Mouse (Mus musculus) kidney, postnatal 4 days (tissue): ENCODE data around the gene Neu2.
"Not testable (repeated sequence)": the region's sequence is repeated elsewhere in the genome, so short reads cannot be mapped to it uniquely, and the experiment has no call there.

ENCODE experiments used
- DNase-seq, 2 experiments: peaks; one replicate each; pipeline ENCODE4 v3.0.0; 2021; ENCODE audit warnings: mixed read lengths in 2 of 2

The Neu2 gene

GRCm38 (mm10) chr1:87509561-87510165 is at the start of gene Neu2:
TSS of gene Neu2 (plus strand) at chr1:87509889.
- DNase-seq: peak; percentile 35 to 54

GRCm38 (mm10) chr1:87467469-87467868 is 42.2 kb upstream of the Neu2 start:
- no peak for DNase-seq

- DNase-seq: no peak
These were observed 41.4 kb upstream of the Neu2 start for GRCm38 (mm10) chr1:87468321-87468720.

GRCm38 (mm10) chr1:87469971-87470370 is 39.7 kb upstream of the Neu2 start, which contains the start of gene Snorc:
TSS of gene Snorc (plus strand) at chr1:87470271.
- not testable (repeated sequence) for DNase-seq

- DNase-seq: no peak
These were observed 37.8 kb upstream of the Neu2 start for GRCm38 (mm10) chr1:87471914-87472313.

GRCm38 (mm10) chr1:87472576-87472975 is 37.1 kb upstream of the Neu2 start:
- DNase-seq: peak in 1 of 2 experiments; percentile 30

- DNase-seq: peak; percentile 13 to 34
These were observed 34.4 kb upstream of the Neu2 start for GRCm38 (mm10) chr1:87475076-87475895.

GRCm38 (mm10) chr1:87482546-87482945 is 27.1 kb upstream of the Neu2 start:
- DNase-seq: no peak

GRCm38 (mm10) chr1:87486386-87486785 is 23.3 kb upstream of the Neu2 start:
- no peak for DNase-seq

- no peak for DNase-seq
These were observed 17.4 kb upstream of the Neu2 start for GRCm38 (mm10) chr1:87492285-87492684.

GRCm38 (mm10) chr1:87493542-87493941 is 16.1 kb upstream of the Neu2 start:
- no peak for DNase-seq

- DNase-seq: no peak
These were observed 4.2 kb upstream of the Neu2 start for GRCm38 (mm10) chr1:87505524-87505923.

GRCm38 (mm10) chr1:87507857-87508256 is 1.8 kb upstream of the Neu2 start:
- no peak for DNase-seq

- DNase-seq: peak in 1 of 2 experiments; percentile 16
These were observed 813 bp upstream of the Neu2 start for GRCm38 (mm10) chr1:87508591-87509560.

GRCm38 (mm10) chr1:87510166-87510691 is 540 bp downstream of the Neu2 start:
- DNase-seq: peak; percentile 74 to 80

GRCm38 (mm10) chr1:87510845-87511244 is 1.2 kb downstream of the Neu2 start:
- DNase-seq: no peak

GRCm38 (mm10) chr1:87520467-87520866 is 10.8 kb downstream of the Neu2 start:
- DNase-seq: no peak

- DNase-seq: no peak
These were observed 11.8 kb downstream of the Neu2 start for GRCm38 (mm10) chr1:87521523-87521922.

- DNase-seq: no peak
These were observed 15.4 kb downstream of the Neu2 start for GRCm38 (mm10) chr1:87525041-87525440.

- no peak for DNase-seq
These were observed 17.5 kb downstream of the Neu2 start for GRCm38 (mm10) chr1:87527191-87527590.

- no peak for DNase-seq
These were observed 22.7 kb downstream of the Neu2 start for GRCm38 (mm10) chr1:87532346-87532745.

- DNase-seq: no peak
These were observed 24.4 kb downstream of the Neu2 start for GRCm38 (mm10) chr1:87534118-87534517.

GRCm38 (mm10) chr1:87537008-87537407 is 27.3 kb downstream of the Neu2 start:
- no peak for DNase-seq
